Mouse (Mus musculus) olfactory bulb, adult 2 months (tissue): ENCODE measurements around the gene Dpy19l1. TPM values are rescaled to one million over a fixed set of nuclear protein-coding genes. Genes with fewer than 3 reads are reported as not detected.

Source experiments
- H3K27ac ChIP-seq: fragments of 200-500 bp; 2 replicates; pipeline ENCODE4 v1.5.1; 2012; ENCODE audit warnings: low read depth, low read length; ENCODE audit not compliant: insufficient read depth
- H3K4me1 ChIP-seq: fragments of 200-500 bp; 2 replicates; pipeline ENCODE4 v1.6.1; 2012; ENCODE audit warnings: low read length; ENCODE audit not compliant: control insufficient read depth, insufficient read depth
- H3K4me3 ChIP-seq: fragments of 200-500 bp; 2 replicates; pipeline ENCODE4 v1.5.1; 2012; ENCODE audit warnings: mild to moderate bottlenecking, low read depth, low read length, moderate library complexity; ENCODE audit not compliant: insufficient read depth
- CTCF ChIP-seq: fragments of 200-500 bp; IDR thresholded peaks from 2 replicates; pipeline ENCODE4 v1.5.1; 2012; ENCODE audit warnings: low read depth, mild to moderate bottlenecking, low read length, moderate library complexity; ENCODE audit not compliant: insufficient read depth
- POLR2A ChIP-seq: fragments of 200-500 bp; IDR thresholded peaks from 2 replicates; pipeline ENCODE4 v1.6.1; 2012; ENCODE audit warnings: mild to moderate bottlenecking, low read depth, low read length, moderate library complexity; ENCODE audit not compliant: insufficient read depth
- WGBS: fragments of 180-500 bp; shearing (Covaris S2); methylation state at CpG from one replicate; pipeline ENCODE4 v1.1.7; 2018; 5-methylcytosine and 5-hydroxymethylcytosine counted together
- polyA plus RNA-seq: library from polyadenylated mRNA; stranded (reverse); fragments of >200 nt; gene quantifications from 2 replicates; pipeline ENCODE4 v1.2.4, GENCODE M21; 2012; ENCODE audit warnings: low replicate concordance; ENCODE audit not compliant: missing spikeins, insufficient read depth, insufficient read length

Dpy19l1 gene
- not detected in 2 replicates for polyA plus RNA-seq

DNA sequence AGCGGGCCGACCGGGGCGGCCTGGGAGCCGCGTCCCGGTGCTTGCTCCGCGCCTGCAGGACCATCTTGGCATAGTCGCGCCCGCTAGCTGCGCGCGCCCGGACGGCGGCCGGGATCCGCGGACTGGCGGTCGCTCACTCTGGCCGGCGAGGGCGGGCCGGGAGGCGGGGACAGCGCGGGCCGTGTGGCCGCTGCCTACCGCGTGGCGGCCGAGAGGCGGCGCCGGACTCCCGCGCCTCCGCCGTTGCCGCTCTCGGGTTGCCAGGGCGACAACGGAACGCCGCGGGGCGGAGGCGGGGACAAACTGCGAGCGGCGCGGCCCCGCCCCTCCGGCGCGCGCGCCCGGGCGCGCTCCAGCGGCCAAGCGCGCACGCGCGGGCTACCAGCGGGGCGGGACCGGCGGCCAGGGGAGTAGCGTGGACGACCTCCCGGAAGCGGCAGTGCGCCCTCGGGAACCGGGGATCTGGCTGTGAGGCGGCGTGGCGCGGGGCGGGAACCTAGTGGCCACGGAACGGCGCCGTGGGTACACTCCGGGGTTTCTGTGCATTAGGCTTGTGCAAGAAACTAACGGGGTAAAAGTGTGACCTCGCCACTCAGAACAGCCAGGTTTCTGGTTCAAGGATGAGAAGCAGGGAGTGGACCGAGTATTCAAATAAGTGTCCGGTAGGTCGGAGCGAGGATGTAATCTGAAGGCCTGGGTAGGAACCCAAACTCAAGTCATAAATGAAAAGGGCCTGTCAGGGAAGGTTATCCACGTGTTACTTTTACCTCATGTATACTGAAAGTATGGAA is at the start of gene Dpy19l1:
Dpy19l1 (minus strand) TSS at position 74 of the 791 bp plus-strand sequence.
- under 1% methylated on average over 99 of the region's 99 CpGs for WGBS
- Histone ChIP-seq H3K4me3 (peak within 1 kb of the TSS; percentile 97), H3K4me1 (peaks cover 6% of the 10 kb centered on the region; the same call in 1 of the 2 replicates), H3K27ac (peak within 1 kb of the TSS; percentile 79)
- TF ChIP-seq CTCF (no peak; the same call in 1 of the 2 replicates), POLR2A (peak; percentile 46; the same call in 1 of the 2 replicates)

- 53% methylated on average over 2 of the region's 2 CpGs for WGBS
- no peak overlapping the region for H3K4me3 ChIP-seq
- H3K4me1 ChIP-seq: no peaks in the 10 kb centered on the region
- H3K27ac ChIP-seq: no peak overlapping the region
- no peak for TF ChIP-seq CTCF
- no peak for TF ChIP-seq POLR2A
Observed at GRCm38 (mm10) chr9:24538159-24538558, 35.2 kb upstream of the Dpy19l1 start.

GRCm38 (mm10) chr9:24516575-24517139 is 13.7 kb upstream of the Dpy19l1 start:
- WGBS: 52% methylated on average over 10 of the region's 10 CpGs
- peaks cover 3% of the 10 kb centered on the region; the same call in 1 of the 2 replicates for H3K4me1 ChIP-seq
- TF ChIP-seq POLR2A: no peak
- no peak for TF ChIP-seq CTCF
- no peak overlapping the region for H3K4me3 ChIP-seq
- H3K27ac ChIP-seq: no peak overlapping the region

DNA sequence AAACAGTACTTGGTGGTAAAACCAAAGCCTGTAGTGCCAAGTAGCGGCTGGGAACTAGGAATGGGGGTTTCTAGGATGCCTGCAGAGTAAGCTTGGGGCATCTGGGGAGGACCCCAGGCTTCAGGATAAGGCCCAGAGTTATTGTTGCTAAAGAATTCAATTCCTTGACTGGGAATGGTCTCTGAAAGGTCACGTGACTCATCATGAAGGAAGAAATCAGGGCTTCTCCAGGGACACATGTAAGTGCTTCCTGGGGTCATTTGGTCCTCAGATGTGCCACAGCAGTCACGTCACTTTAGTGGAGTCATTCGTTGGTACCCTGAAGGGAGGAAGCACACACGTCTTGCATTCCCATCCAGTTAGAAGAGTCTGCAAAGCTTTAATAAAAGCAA is 11.1 kb upstream of the Dpy19l1 start:
- no peak overlapping the region for H3K4me3 ChIP-seq
- 68% methylated on average over 5 of the region's 5 CpGs for WGBS
- H3K27ac ChIP-seq: no peak overlapping the region
- TF ChIP-seq CTCF: no peak
- TF ChIP-seq POLR2A: no peak
- H3K4me1 ChIP-seq: peaks cover 3% of the 10 kb centered on the region; the same call in 1 of the 2 replicates

DNA sequence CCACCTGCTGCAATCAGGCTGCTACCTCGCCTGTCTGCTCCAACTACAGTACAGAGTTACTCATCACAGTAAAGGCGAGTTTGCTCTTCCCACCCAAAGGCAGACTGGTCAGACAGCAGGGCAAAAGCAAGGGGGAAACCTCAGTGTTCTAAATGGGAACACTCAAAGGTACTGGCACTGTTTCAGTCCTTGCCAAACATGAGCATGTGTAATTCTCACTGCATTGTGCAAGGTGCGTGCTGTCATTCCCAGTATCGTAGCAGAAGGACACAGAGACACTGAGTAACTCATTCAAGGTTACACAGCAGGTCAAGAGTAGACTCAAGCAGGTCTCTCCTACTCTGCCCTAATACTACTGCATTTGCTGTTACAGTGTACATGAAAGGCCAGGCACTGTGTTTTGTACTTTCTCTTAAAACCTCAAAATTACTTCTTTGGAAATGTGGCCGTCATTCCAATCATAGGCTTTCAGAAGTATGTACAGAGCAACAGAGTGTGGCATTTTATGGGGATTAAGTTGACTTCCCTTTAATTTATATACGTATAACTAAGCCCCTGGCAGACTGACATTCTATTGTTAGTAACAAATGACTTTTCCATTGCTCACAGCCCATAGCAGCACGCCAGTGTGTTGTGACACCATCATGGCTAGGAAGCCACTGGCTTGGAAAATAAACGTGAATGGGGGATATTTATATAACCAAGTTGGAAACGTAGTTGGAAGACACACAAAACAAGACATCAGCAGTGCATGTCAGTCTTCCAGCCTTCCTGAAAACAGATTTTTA is 10.5 kb upstream of the Dpy19l1 start:
- TF ChIP-seq POLR2A (no peak), CTCF (no peak)
- WGBS: 68% methylated on average over 9 of the region's 9 CpGs
- Histone ChIP-seq H3K27ac (no peak overlapping the region), H3K4me1 (peaks cover 3% of the 10 kb centered on the region; the same call in 1 of the 2 replicates), H3K4me3 (no peak overlapping the region)

- 90% methylated on average over 5 of the region's 5 CpGs for WGBS
- Histone ChIP-seq H3K4me3 (no peak overlapping the region), H3K27ac (no peak overlapping the region), H3K4me1 (peaks cover 3% of the 10 kb centered on the region; the same call in 1 of the 2 replicates)
- TF ChIP-seq CTCF (no peak), POLR2A (no peak)
Observed at GRCm38 (mm10) chr9:24512121-24512539, 9.2 kb upstream of the Dpy19l1 start.

GRCm38 (mm10) chr9:24511371-24512120 is 8.6 kb upstream of the Dpy19l1 start:
- WGBS: 92% methylated on average over 4 of the region's 4 CpGs
- peaks cover 2% of the 10 kb centered on the region; the same call in 1 of the 2 replicates for H3K4me1 ChIP-seq
- TF ChIP-seq POLR2A (no peak), CTCF (no peak)

DNA sequence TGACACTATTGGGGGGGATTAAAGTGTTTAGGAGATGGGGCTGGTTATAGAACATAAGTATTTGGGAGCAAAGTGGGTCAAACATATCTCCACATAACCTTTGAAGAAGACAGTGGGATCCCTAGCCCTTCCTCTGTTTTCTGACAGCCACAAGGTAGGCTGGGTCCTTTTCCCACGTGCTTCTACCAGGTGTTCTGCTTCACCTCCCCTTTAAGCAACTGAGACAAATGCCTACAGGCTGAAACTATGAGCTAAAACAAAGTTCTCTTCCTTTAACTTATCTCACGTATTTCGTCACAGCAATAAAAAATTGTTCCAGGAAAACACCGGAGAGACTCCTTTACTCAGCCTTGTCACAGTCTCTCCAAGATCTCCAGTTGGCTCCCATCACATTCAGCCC is 5.9 kb upstream of the Dpy19l1 start:
- H3K4me3 ChIP-seq: no peak overlapping the region
- no peaks in the 10 kb centered on the region for H3K4me1 ChIP-seq
- TF ChIP-seq POLR2A (no peak), CTCF (no peak)
- 93% methylated on average over 4 of the region's 4 CpGs for WGBS
- H3K27ac ChIP-seq: no peak overlapping the region

More at GRCm38 (mm10) chr9:24511371-24512120, 8.6 kb upstream of the Dpy19l1 start:
- no peak overlapping the region for H3K4me3 ChIP-seq
- H3K27ac ChIP-seq: no peak overlapping the region
